Mouse (Mus musculus): ENCODE data around the gene Kcnk13. TPM values are rescaled to one million over a fixed set of nuclear protein-coding genes. Genes with fewer than 3 reads are reported as not detected.

The Kcnk13 gene
- polyA plus RNA-seq, 1 experiment from 2014 or later: 0.38 TPM

DNA sequence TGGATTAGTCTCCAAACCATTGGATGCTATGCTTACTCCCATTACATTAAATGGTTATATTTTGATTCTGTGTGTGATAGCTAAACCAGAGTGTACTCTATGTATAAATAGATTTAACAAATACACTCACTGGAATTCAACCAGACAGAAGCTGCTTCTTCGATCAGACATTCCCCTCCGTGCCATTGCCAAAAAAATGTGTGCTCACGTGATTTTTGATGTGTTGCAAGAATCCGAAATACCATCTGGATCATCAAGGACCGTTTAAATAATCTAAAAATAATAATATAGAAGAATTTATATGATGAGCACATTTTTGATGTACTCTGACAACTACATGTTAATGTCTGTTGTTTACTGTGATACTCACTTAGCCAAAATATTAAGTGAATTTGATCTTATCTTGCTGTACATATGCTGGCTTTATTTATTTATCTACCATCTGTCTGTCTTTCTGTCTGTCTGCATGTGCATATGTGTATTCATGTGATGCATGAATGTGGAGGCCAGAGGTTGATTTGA, 74.5 kb downstream of the Kcnk13 start:
- no peak for DNase-seq (ENCODE audit: extremely low spot score, low spot score)
- Histone ChIP-seq H3K4me1 (no peaks in the 10 kb centered on the region), H3K9me3 (0 out of 2 replicates have a peak, but pooled peaks cover 3% of the 10 kb centered on the region), H3K36me3 (replicated peaks) (no peaks in the 10 kb centered on the region), H3K27ac (no peak overlapping the region), H3K4me3 (no peak overlapping the region), H3K27me3 (ENCODE audit: poor library complexity, severe bottlenecking) (no peaks in the 10 kb centered on the region)
- WGBS: 93% methylated on average over 5 of the region's 5 CpGs

GRCm38 (mm10) chr12:100042116-100042515, 77.8 kb downstream of the Kcnk13 start:
- no peak for DNase-seq (ENCODE audit: extremely low spot score, low spot score)
- Histone ChIP-seq H3K9me3 (0 out of 2 replicates have a peak, but pooled peaks cover under 1% of the 10 kb centered on the region), H3K27ac (no peak overlapping the region), H3K36me3 (replicated peaks) (no peaks in the 10 kb centered on the region), H3K4me1 (peaks cover 8% of the 10 kb centered on the region), H3K4me3 (no peak overlapping the region), H3K27me3 (ENCODE audit: poor library complexity, severe bottlenecking) (no peaks in the 10 kb centered on the region)
- WGBS: 84% methylated on average over 8 of the region's 8 CpGs

DNA sequence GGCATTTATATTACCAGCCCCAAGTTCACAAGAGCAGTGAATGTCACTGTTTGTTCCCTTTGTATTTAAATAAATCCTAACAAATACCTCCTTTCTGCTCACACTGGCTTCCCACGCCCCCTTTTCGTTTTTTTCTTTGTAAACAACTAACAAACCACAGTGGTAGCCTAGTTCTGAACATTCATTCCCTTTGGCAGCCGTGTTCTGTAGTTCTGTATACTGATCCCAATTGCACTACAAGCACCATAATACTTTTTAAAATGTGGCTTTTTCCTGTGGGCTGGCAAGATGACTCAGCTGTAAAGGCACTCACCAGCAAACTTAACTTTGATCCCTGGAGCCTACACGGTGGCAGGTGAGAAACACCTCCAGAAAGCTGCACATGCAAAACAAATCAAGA, 80.4 kb downstream of the Kcnk13 start:
- WGBS: 79% methylated on average over 4 of the region's 4 CpGs
- H3K27me3 ChIP-seq (ENCODE audit: poor library complexity, severe bottlenecking): no peaks in the 10 kb centered on the region
- DNase-seq (ENCODE audit: extremely low spot score, low spot score): no peak
- H3K27ac ChIP-seq: no peak overlapping the region
- 0 out of 2 replicates have a peak, but pooled peaks cover 4% of the 10 kb centered on the region for H3K9me3 ChIP-seq
- H3K4me1 ChIP-seq: peaks cover 8% of the 10 kb centered on the region
- H3K36me3 ChIP-seq (replicated peaks): no peaks in the 10 kb centered on the region
- no peak overlapping the region for H3K4me3 ChIP-seq

DNA sequence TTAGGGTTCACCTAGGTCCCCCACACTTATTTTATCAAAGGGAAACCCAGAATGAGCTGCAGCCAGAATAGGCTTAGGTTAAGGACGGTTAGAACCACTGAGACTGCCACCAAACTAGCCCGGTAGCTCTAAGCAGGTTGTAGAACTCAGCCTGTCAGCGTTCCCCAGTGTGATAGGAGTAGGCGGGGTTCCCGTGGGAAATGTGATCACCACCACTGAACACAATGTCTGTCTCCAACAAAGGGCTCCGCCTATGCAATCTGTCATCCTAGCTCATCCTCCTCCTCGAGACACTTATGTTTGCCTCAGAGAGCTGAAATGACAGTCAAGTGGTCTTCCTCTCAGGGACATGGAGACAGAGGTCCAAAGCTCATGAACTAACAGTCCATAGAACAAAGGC, 86.3 kb downstream of the Kcnk13 start:
- Histone ChIP-seq H3K27me3 (ENCODE audit: poor library complexity, severe bottlenecking) (no peaks in the 10 kb centered on the region), H3K4me3 (no peak overlapping the region), H3K4me1 (no peaks in the 10 kb centered on the region), H3K27ac (no peak overlapping the region), H3K9me3 (0 out of 2 replicates have a peak, but pooled peaks cover 4% of the 10 kb centered on the region), H3K36me3 (replicated peaks) (no peaks in the 10 kb centered on the region)
- no peak for DNase-seq (ENCODE audit: extremely low spot score, low spot score)
- WGBS: 79% methylated on average over 7 of the region's 7 CpGs

DNA sequence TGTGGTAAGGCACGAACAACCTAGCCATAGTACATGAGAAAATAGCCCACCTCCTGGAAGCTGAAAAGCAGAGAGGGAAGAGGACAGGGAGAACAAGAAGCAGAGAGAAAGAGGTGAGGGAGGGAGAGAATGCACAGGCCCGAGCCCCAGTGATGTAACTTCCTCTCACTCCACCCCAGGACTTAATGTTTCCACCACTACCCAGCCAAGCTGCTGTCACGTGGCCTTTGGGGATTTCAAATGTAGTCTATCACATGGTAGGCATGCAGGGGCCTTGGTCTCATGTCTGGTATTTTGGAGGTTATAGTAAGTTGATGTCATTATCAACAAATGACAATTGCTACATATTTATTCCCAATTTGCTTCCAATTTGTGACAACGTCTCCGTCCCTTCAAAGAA, 89.3 kb downstream of the Kcnk13 start:
- Histone ChIP-seq H3K4me1 (no peaks in the 10 kb centered on the region), H3K27me3 (ENCODE audit: poor library complexity, severe bottlenecking) (no peaks in the 10 kb centered on the region), H3K36me3 (replicated peaks) (no peaks in the 10 kb centered on the region), H3K4me3 (no peak overlapping the region), H3K9me3 (no peaks in the 10 kb centered on the region), H3K27ac (no peak overlapping the region)
- no peak for DNase-seq (ENCODE audit: extremely low spot score, low spot score)
- 84% methylated on average over 5 of the region's 5 CpGs for WGBS

GRCm38 (mm10) chr12:100061071-100061470, 96.8 kb downstream of the Kcnk13 start:
- Histone ChIP-seq H3K9me3 (no peaks in the 10 kb centered on the region), H3K4me1 (no peaks in the 10 kb centered on the region), H3K4me3 (no peak overlapping the region), H3K27me3 (ENCODE audit: poor library complexity, severe bottlenecking) (no peaks in the 10 kb centered on the region), H3K27ac (no peak overlapping the region), H3K36me3 (replicated peaks) (no peaks in the 10 kb centered on the region)
- DNase-seq (ENCODE audit: extremely low spot score, low spot score): no peak
- 94% methylated on average over 10 of the region's 10 CpGs for WGBS

- no peaks in the 10 kb centered on the region for H3K4me1 ChIP-seq
- no peaks in the 10 kb centered on the region for H3K9me3 ChIP-seq
- DNase-seq (ENCODE audit: extremely low spot score, low spot score): no peak
- H3K27me3 ChIP-seq (ENCODE audit: poor library complexity, severe bottlenecking): no peaks in the 10 kb centered on the region
- no peak overlapping the region for H3K27ac ChIP-seq
- no peak overlapping the region for H3K4me3 ChIP-seq
- H3K36me3 ChIP-seq (replicated peaks): no peaks in the 10 kb centered on the region
Measured at GRCm38 (mm10) chr12:100061826-100062225, 97.5 kb downstream of the Kcnk13 start.

- H3K27me3 ChIP-seq (ENCODE audit: poor library complexity, severe bottlenecking): no peaks in the 10 kb centered on the region
- no peak overlapping the region for H3K4me3 ChIP-seq
- no peak overlapping the region for H3K27ac ChIP-seq
- no peak for DNase-seq (ENCODE audit: extremely low spot score, low spot score)
- no peaks in the 10 kb centered on the region for H3K4me1 ChIP-seq
- no peaks in the 10 kb centered on the region for H3K9me3 ChIP-seq
- H3K36me3 ChIP-seq (replicated peaks): no peaks in the 10 kb centered on the region
- WGBS: 82% methylated on average over 3 of the region's 3 CpGs
Measured at GRCm38 (mm10) chr12:100062584-100062983, 98.3 kb downstream of the Kcnk13 start.

GRCm38 (mm10) chr12:100065109-100065508, 100.8 kb downstream of the Kcnk13 start:
- Histone ChIP-seq H3K27me3 (ENCODE audit: poor library complexity, severe bottlenecking) (no peaks in the 10 kb centered on the region), H3K4me1 (no peaks in the 10 kb centered on the region), H3K36me3 (replicated peaks) (no peaks in the 10 kb centered on the region), H3K4me3 (no peak overlapping the region), H3K27ac (no peak overlapping the region), H3K9me3 (no peaks in the 10 kb centered on the region)
- no peak for DNase-seq (ENCODE audit: extremely low spot score, low spot score)
- 67% methylated on average over 3 of the region's 3 CpGs for WGBS

GRCm38 (mm10) chr12:100067477-100067876, 103.2 kb downstream of the Kcnk13 start:
- H3K4me3 ChIP-seq: no peak overlapping the region
- no peaks in the 10 kb centered on the region for H3K9me3 ChIP-seq
- no peaks in the 10 kb centered on the region for H3K27me3 ChIP-seq (ENCODE audit: poor library complexity, severe bottlenecking)
- no peak overlapping the region for H3K27ac ChIP-seq
- WGBS: 94% methylated on average over 5 of the region's 5 CpGs
- no peaks in the 10 kb centered on the region for H3K4me1 ChIP-seq
- DNase-seq (ENCODE audit: extremely low spot score, low spot score): no peak
- H3K36me3 ChIP-seq (replicated peaks): no peaks in the 10 kb centered on the region

GRCm38 (mm10) chr12:100073201-100073672, 108.9 kb downstream of the Kcnk13 start:
- Histone ChIP-seq H3K27ac (0 out of 2 replicates have a peak overlapping the region, but pooled peaks have one; percentile 25), H3K27me3 (ENCODE audit: poor library complexity, severe bottlenecking) (no peaks in the 10 kb centered on the region), H3K4me1 (peaks cover 9% of the 10 kb centered on the region), H3K9me3 (no peaks in the 10 kb centered on the region), H3K4me3 (no peak overlapping the region), H3K36me3 (replicated peaks) (no peaks in the 10 kb centered on the region)
- DNase-seq (ENCODE audit: extremely low spot score, low spot score): no peak
- WGBS: 75% methylated on average over 4 of the region's 4 CpGs

DNA sequence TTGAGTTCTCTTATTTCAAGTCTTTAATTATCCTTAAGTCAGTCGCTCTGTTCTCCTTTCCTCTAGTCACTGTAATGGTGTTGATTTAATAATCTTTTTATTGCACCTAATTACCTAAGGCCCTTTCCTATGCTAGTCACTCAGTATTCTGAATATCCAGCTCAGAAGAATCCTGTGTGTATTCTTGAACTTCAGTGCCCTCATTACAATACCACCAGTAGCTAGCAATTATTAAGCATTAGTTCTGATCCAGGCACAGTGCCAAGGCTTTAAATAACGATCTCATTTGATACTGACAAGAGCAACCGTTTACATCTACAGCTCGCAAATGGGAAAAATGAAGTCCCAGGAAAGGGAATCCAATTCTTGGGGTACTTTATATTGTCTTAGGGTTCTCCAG, 111.4 kb downstream of the Kcnk13 start:
- no peaks in the 10 kb centered on the region for H3K36me3 ChIP-seq (replicated peaks)
- no peak overlapping the region for H3K4me3 ChIP-seq
- H3K27me3 ChIP-seq (ENCODE audit: poor library complexity, severe bottlenecking): no peaks in the 10 kb centered on the region
- H3K4me1 ChIP-seq: peaks cover 9% of the 10 kb centered on the region
- 86% methylated on average over 4 of the region's 4 CpGs for WGBS
- H3K9me3 ChIP-seq: no peaks in the 10 kb centered on the region
- H3K27ac ChIP-seq: no peak overlapping the region
- no peak for DNase-seq (ENCODE audit: extremely low spot score, low spot score)

DNA sequence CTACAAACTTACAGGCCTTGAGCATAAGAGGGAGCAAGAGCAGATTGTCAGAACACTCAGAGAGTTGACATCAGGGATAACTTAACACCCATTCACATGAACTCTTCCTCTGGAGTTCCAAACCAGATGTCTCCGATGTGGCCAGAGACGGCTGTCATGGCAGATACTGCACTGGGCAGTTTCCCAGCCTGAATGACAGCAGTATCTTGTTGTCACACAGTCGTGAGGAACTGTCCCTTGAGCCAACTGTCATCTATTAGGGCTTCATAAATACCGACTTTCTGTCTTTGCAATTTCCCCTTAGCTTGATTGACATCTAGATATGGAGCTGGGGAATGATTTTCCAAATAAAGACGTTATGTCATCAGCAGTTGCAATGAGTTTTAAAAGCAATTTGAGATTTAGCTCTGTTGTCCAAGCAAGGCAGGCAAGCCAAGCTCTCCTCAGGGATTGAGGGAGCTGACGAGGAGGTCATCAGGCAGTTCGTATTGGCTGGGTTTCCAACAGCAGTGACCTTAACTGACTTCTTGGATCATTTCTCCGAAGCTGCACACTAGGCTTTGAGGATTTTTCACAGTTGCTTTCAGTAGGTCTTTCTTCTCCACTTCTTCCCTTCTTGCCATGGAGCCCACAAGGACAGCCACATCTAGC, 115.5 kb downstream of the Kcnk13 start:
- DNase-seq (ENCODE audit: extremely low spot score, low spot score): no peak
- H3K4me1 ChIP-seq: peaks cover 10% of the 10 kb centered on the region
- no peaks in the 10 kb centered on the region for H3K9me3 ChIP-seq
- H3K27me3 ChIP-seq (ENCODE audit: poor library complexity, severe bottlenecking): no peaks in the 10 kb centered on the region
- no peaks in the 10 kb centered on the region for H3K36me3 ChIP-seq (replicated peaks)
- no peak overlapping the region for H3K4me3 ChIP-seq
- WGBS: 88% methylated on average over 8 of the region's 8 CpGs
- no peak overlapping the region for H3K27ac ChIP-seq

Data from forebrain, embryonic 10.5 days (tissue).